Mouse (Mus musculus): Measurements from ENCODE around the gene Nup107. TPM values are rescaled to one million over a fixed set of nuclear protein-coding genes. Genes with fewer than 3 reads are reported as not detected.
A peak's percentile ranks its signal among the peaks of the same experiment; 100 is the strongest.

Nup107 gene
- 10 to 100 TPM; 13.3 to 21.0 (median 15.6) TPM for total RNA-seq (2022)

- peak; percentile 100 for DNase-seq
These were observed at the start of gene Nup107 for GRCm38 (mm10) chr10:117792141-117793091. TSS of gene Nup107 (minus strand) at chr10:117792705.

GRCm38 (mm10) chr10:117841765-117842164 is 49.3 kb upstream of the Nup107 start:
- no peak for DNase-seq

GRCm38 (mm10) chr10:117840431-117840995 is 48.0 kb upstream of the Nup107 start:
- DNase-seq: no peak

GRCm38 (mm10) chr10:117839737-117840136 is 47.2 kb upstream of the Nup107 start:
- no peak for DNase-seq

GRCm38 (mm10) chr10:117838924-117839323 is 46.4 kb upstream of the Nup107 start:
- DNase-seq: no peak

- no peak for DNase-seq
These were observed 43.8 kb upstream of the Nup107 start for GRCm38 (mm10) chr10:117836354-117836753.

- no peak for DNase-seq
These were observed 42.9 kb upstream of the Nup107 start for GRCm38 (mm10) chr10:117835453-117835852.

- DNase-seq: no peak
These were observed 38.3 kb upstream of the Nup107 start for GRCm38 (mm10) chr10:117830797-117831196.

- DNase-seq: no peak
These were observed 37.1 kb upstream of the Nup107 start for GRCm38 (mm10) chr10:117829472-117830155.

GRCm38 (mm10) chr10:117829022-117829421 is 36.5 kb upstream of the Nup107 start:
- DNase-seq: no peak

- DNase-seq: no peak
These were observed 36.0 kb upstream of the Nup107 start for GRCm38 (mm10) chr10:117828536-117828935.

GRCm38 (mm10) chr10:117824647-117825046 is 32.1 kb upstream of the Nup107 start:
- no peak for DNase-seq

GRCm38 (mm10) chr10:117824139-117824538 is 31.6 kb upstream of the Nup107 start:
- no peak for DNase-seq

GRCm38 (mm10) chr10:117823321-117823720 is 30.8 kb upstream of the Nup107 start:
- DNase-seq: no peak

- no peak for DNase-seq
These were observed 26.1 kb upstream of the Nup107 start for GRCm38 (mm10) chr10:117818600-117818999.

- DNase-seq: no peak
These were observed 24.2 kb upstream of the Nup107 start for GRCm38 (mm10) chr10:117816721-117817120.

GRCm38 (mm10) chr10:117812501-117812900 is 20.0 kb upstream of the Nup107 start:
- DNase-seq: no peak

- DNase-seq: no peak
These were observed 19.1 kb upstream of the Nup107 start for GRCm38 (mm10) chr10:117811555-117811954.

GRCm38 (mm10) chr10:117810506-117810905 is 18.0 kb upstream of the Nup107 start:
- DNase-seq: no peak

GRCm38 (mm10) chr10:117808068-117808467 is 15.6 kb upstream of the Nup107 start:
- no peak for DNase-seq

GRCm38 (mm10) chr10:117805919-117806318 is 13.4 kb upstream of the Nup107 start:
- DNase-seq: no peak

- DNase-seq: no peak
These were observed 11.7 kb upstream of the Nup107 start for GRCm38 (mm10) chr10:117803870-117804850.
